Mouse (Mus musculus): ENCODE measurements at regions not wholly inside any gene's neighbourhood (a gene's known extent, or its start where the extent isn't known, plus 50 kb on each side); places are given as distances from the start of the nearest gene placed in this dataset.

DNA sequence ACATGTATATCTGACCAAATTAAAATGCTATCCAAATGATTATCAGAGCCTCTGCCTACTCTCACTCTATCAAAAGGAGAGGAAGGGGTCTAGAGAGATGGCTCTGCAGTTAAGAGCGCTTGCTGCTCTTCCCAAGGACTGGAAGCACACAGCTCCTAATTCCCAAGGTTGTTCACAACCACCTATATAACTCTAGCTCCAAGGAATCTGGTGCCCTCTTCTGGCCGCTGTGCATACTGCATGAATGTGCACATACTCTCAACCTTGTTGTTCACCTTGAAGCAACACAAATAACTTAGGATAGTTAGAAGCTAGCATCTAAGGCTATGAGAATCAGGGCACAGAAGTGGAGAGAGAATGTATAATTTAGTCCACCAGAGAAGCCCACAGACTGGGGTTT, 86.6 kb upstream of the Paip1 start:
- Histone ChIP-seq H3K9me3 (ENCODE audit: low read length) (no peaks in the 10 kb centered on the region), H3K27me3 (ENCODE audit: insufficient read depth, low read length) (no peaks in the 10 kb centered on the region), H3K36me3 (ENCODE audit: insufficient read depth) (peaks cover 3% of the 10 kb centered on the region; the same call in 1 of the 2 replicates), H3K4me3 (ENCODE audit: low read depth, low read length) (no peak overlapping the region), H3K9ac (no peak overlapping the region), H3K4me1 (ENCODE audit: insufficient read depth) (no peaks in the 10 kb centered on the region), H3K4me2 (ENCODE audit: low read depth) (no peak overlapping the region), H3K27ac (ENCODE audit: low read depth, low read length) (no peak overlapping the region)
- peak; percentile 39 for DNase-seq
- 32% methylated on average over 2 of the region's 2 CpGs for WGBS
- ATAC-seq: no peak
- TF ChIP-seq CTCF (IDR thresholded peaks at IDR 0.05; ENCODE audit: low read depth): peak; percentile 74

DNA sequence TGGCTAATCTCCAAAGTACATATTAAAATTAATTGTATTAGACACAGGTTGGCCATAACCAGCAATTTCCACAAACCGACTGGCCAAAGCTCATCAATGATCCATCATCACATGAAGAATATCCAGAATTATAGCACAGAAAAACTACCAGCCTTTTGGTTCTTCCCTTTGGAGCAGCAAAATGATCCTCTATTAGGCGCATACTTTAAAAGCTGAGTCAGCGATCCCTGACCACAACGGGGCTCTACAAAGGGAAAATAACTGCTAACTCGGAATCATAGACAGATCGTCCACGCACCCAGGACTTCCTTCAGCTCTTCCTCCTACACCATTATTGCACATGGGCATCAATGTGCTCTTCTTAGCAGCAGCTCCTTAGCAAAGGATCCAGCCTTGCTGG, 85.6 kb upstream of the Paip1 start:
- no peaks in the 10 kb centered on the region for H3K4me1 ChIP-seq (ENCODE audit: insufficient read depth)
- H3K9ac ChIP-seq: no peak overlapping the region
- H3K4me3 ChIP-seq (ENCODE audit: low read depth, low read length): no peak overlapping the region
- H3K36me3 ChIP-seq (ENCODE audit: insufficient read depth): no peaks in the 10 kb centered on the region
- ATAC-seq (no peak), DNase-seq (no peak)
- WGBS: 94% methylated on average over 7 of the region's 7 CpGs
- H3K9me3 ChIP-seq (ENCODE audit: low read length): no peaks in the 10 kb centered on the region
- no peaks in the 10 kb centered on the region for H3K27me3 ChIP-seq (ENCODE audit: insufficient read depth, low read length)
- TF ChIP-seq CTCF (IDR thresholded peaks at IDR 0.05; ENCODE audit: low read depth): no peak
- no peak overlapping the region for H3K4me2 ChIP-seq (ENCODE audit: low read depth)
- H3K27ac ChIP-seq (ENCODE audit: low read depth, low read length): no peak overlapping the region

DNA sequence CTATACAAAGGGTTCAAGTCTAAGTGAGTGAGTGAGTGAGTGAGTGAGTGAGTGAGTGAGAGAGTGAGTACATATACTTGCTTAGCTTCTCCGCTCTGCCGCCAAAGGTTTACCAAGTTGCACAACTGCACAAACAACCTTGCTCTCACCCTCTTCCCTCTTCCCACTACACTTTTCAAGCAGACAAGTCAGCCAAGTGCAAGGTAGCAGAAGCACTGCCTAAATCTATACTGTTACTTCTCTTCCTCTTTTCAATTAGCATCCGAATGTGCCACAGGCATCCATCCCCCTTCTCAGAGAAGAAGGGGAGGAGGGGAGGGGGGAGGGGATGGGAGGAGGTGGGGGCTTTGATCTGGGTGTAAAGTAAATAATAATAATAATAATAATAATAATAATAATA, 80.4 kb upstream of the Paip1 start:
- Histone ChIP-seq H3K4me3 (ENCODE audit: low read depth, low read length) (no peak overlapping the region), H3K4me1 (ENCODE audit: insufficient read depth) (no peaks in the 10 kb centered on the region), H3K27me3 (ENCODE audit: insufficient read depth, low read length) (no peaks in the 10 kb centered on the region), H3K27ac (ENCODE audit: low read depth, low read length) (no peak overlapping the region), H3K4me2 (ENCODE audit: low read depth) (no peak overlapping the region), H3K36me3 (ENCODE audit: insufficient read depth) (0 out of 2 replicates have a peak, but pooled peaks cover 6% of the 10 kb centered on the region), H3K9ac (no peak overlapping the region), H3K9me3 (ENCODE audit: low read length) (no peaks in the 10 kb centered on the region)
- TF ChIP-seq CTCF (IDR thresholded peaks at IDR 0.05; ENCODE audit: low read depth): no peak
- WGBS: 90% methylated on average over 3 of the region's 3 CpGs
- ATAC-seq (no peak), DNase-seq (no peak)

- no peaks in the 10 kb centered on the region for H3K4me1 ChIP-seq (ENCODE audit: insufficient read depth)
- H3K9me3 ChIP-seq (ENCODE audit: low read length): no peaks in the 10 kb centered on the region
- H3K4me2 ChIP-seq (ENCODE audit: low read depth): no peak overlapping the region
- no peak overlapping the region for H3K27ac ChIP-seq (ENCODE audit: low read depth, low read length)
- no peak overlapping the region for H3K9ac ChIP-seq
- DNase-seq: peak; percentile 32
- no peak overlapping the region for H3K4me3 ChIP-seq (ENCODE audit: low read depth, low read length)
- H3K27me3 ChIP-seq (ENCODE audit: insufficient read depth, low read length): no peaks in the 10 kb centered on the region
- 41% methylated on average over 13 of the region's 13 CpGs for whole genome bisulfite sequencing
- no peak for TF ChIP-seq CTCF (IDR thresholded peaks at IDR 0.05; ENCODE audit: low read depth)
- peak; percentile 67 for ATAC-seq
- peaks cover 25% of the 10 kb centered on the region for H3K36me3 ChIP-seq (ENCODE audit: insufficient read depth)
Measured at GRCm38 (mm10) chr13:119351346-119351745, 77.1 kb upstream of the Paip1 start.

- H3K9me3 ChIP-seq (ENCODE audit: low read length): no peaks in the 10 kb centered on the region
- H3K4me3 ChIP-seq (ENCODE audit: low read depth, low read length): no peak overlapping the region
- TF ChIP-seq CTCF (IDR thresholded peaks at IDR 0.05; ENCODE audit: low read depth): no peak
- H3K4me2 ChIP-seq (ENCODE audit: low read depth): no peak overlapping the region
- H3K9ac ChIP-seq: no peak overlapping the region
- H3K4me1 ChIP-seq (ENCODE audit: insufficient read depth): no peaks in the 10 kb centered on the region
- H3K36me3 ChIP-seq (ENCODE audit: insufficient read depth): peaks cover 35% of the 10 kb centered on the region
- no peak overlapping the region for H3K27ac ChIP-seq (ENCODE audit: low read depth, low read length)
- DNase-seq (no peak), ATAC-seq (no peak)
- 81% methylated on average over 3 of the region's 3 CpGs for WGBS
- H3K27me3 ChIP-seq (ENCODE audit: insufficient read depth, low read length): no peaks in the 10 kb centered on the region
Measured at GRCm38 (mm10) chr13:119358696-119359095, 69.7 kb upstream of the Paip1 start.

DNA sequence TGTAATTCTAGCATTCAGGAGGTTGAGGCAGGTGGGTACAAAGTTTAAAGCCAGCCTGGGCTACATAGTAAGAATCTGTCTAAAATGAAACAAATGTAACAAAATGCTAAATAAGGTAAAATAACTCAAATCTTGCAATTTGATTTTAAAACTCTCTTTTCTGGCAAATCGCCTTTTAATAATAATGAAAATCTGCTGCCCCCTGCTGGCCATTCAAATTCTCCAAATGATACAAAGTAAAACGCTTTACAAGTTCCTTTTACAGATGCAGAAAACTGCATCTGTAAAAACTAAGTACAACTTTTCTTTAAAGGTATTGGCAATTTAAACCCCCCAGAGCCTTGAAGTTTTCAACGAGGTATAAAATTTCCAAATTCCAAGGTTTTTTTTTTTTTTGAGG, 65.0 kb upstream of the Paip1 start:
- H3K4me2 ChIP-seq (ENCODE audit: low read depth): no peak overlapping the region
- H3K4me3 ChIP-seq (ENCODE audit: low read depth, low read length): no peak overlapping the region
- no peaks in the 10 kb centered on the region for H3K27me3 ChIP-seq (ENCODE audit: insufficient read depth, low read length)
- peaks cover 16% of the 10 kb centered on the region; the same call in 1 of the 2 replicates for H3K36me3 ChIP-seq (ENCODE audit: insufficient read depth)
- 57% methylated on average over 3 of the region's 3 CpGs for WGBS
- TF ChIP-seq CTCF (IDR thresholded peaks at IDR 0.05; ENCODE audit: low read depth): peak; percentile 55
- DNase-seq (peak; percentile 79), ATAC-seq (no peak)
- H3K27ac ChIP-seq (ENCODE audit: low read depth, low read length): no peak overlapping the region
- no peak overlapping the region for H3K9ac ChIP-seq
- H3K9me3 ChIP-seq (ENCODE audit: low read length): no peaks in the 10 kb centered on the region
- H3K4me1 ChIP-seq (ENCODE audit: insufficient read depth): no peaks in the 10 kb centered on the region

GRCm38 (mm10) chr13:119364160-119364559, 64.2 kb upstream of the Paip1 start:
- H3K27ac ChIP-seq (ENCODE audit: low read depth, low read length): no peak overlapping the region
- peak; percentile 18; the same call in 1 of the 2 replicates for TF ChIP-seq CTCF (IDR thresholded peaks at IDR 0.05; ENCODE audit: low read depth)
- H3K4me1 ChIP-seq (ENCODE audit: insufficient read depth): no peaks in the 10 kb centered on the region
- no peak overlapping the region for H3K4me3 ChIP-seq (ENCODE audit: low read depth, low read length)
- H3K36me3 ChIP-seq (ENCODE audit: insufficient read depth): peaks cover 20% of the 10 kb centered on the region; the same call in 1 of the 2 replicates
- H3K27me3 ChIP-seq (ENCODE audit: insufficient read depth, low read length): no peaks in the 10 kb centered on the region
- no peak overlapping the region for H3K9ac ChIP-seq
- no peaks in the 10 kb centered on the region for H3K9me3 ChIP-seq (ENCODE audit: low read length)
- 90% methylated on average over 5 of the region's 5 CpGs for WGBS
- ATAC-seq: no peak
- H3K4me2 ChIP-seq (ENCODE audit: low read depth): no peak overlapping the region
- DNase-seq: no peak

- TF ChIP-seq CTCF (IDR thresholded peaks at IDR 0.05; ENCODE audit: low read depth): no peak
- H3K27ac ChIP-seq (ENCODE audit: low read depth, low read length): no peak overlapping the region
- no peaks in the 10 kb centered on the region for H3K9me3 ChIP-seq (ENCODE audit: low read length)
- no peak overlapping the region for H3K9ac ChIP-seq
- H3K4me3 ChIP-seq (ENCODE audit: low read depth, low read length): no peak overlapping the region
- DNase-seq (no peak), ATAC-seq (no peak)
- H3K36me3 ChIP-seq (ENCODE audit: insufficient read depth): peaks cover 31% of the 10 kb centered on the region
- 91% methylated on average over 5 of the region's 5 CpGs for WGBS
- no peaks in the 10 kb centered on the region for H3K4me1 ChIP-seq (ENCODE audit: insufficient read depth)
- H3K4me2 ChIP-seq (ENCODE audit: low read depth): no peak overlapping the region
- no peaks in the 10 kb centered on the region for H3K27me3 ChIP-seq (ENCODE audit: insufficient read depth, low read length)
Measured at GRCm38 (mm10) chr13:119367544-119367943, 60.9 kb upstream of the Paip1 start.
